Mouse (Mus musculus) naive thymus-derived CD4-positive, alpha-beta T cell, adult 5 months (primary cell): ENCODE data around the gene Mrgpra3. TPM values are rescaled to one million over a fixed set of nuclear protein-coding genes. Genes with fewer than 3 reads are reported as not detected.

ENCODE experiments used
- polyA plus RNA-seq: library from polyadenylated mRNA; unstranded; fragments of 100-300 nt; shearing (Covaris generic); gene quantifications from one replicate; pipeline ENCODE4 v1.2.1, GENCODE M21; 2017

Mrgpra3 gene
- polyA plus RNA-seq = not detected

DNA sequence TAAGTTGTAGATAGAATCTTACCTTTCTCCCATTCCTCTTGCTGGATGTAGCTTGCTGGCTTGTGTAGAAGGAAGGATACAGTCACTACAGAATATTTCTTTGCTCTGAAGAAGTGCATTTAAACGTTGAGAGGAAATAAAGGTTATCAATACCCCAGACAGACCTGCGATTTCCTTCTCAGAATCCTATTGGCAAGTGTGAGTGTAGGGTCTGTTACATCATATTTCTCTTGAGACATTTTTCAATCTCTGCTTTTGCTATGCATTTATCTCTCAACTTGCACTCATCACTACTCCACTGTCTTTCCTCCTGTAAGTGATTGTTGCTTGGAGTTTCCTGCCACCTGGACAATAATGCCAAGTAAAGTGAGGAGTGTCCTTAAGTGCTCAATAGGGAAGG lies at the start of gene Mrgpra3:
Gene Mrgpra3 (minus strand): TSS at position 101 of the 400 bp plus-strand sequence.

Other genes starting within 250 kb of the Mrgpra3 start
- gene Mrgpra1, start 247.1 kb downstream of the Mrgpra3 start, polyA plus RNA-seq = not detected
- gene Mrgpra2a, start 149.2 kb downstream of the Mrgpra3 start, polyA plus RNA-seq = not detected
- not detected for gene Mrgpra2b, start 72.5 kb downstream of the Mrgpra3 start, polyA plus RNA-seq